Mouse (Mus musculus) granulocyte monocyte progenitor cell, adult 5-6 weeks (primary cell): ENCODE results near the gene Gm6217. TPM values are rescaled to one million over a fixed set of nuclear protein-coding genes. Genes with fewer than 3 reads are reported as not detected.

ENCODE experiments used
- ATAC-seq: replicated peaks from 2 replicates; pipeline ENCODE4 v1.8.0; 2016; ENCODE audit warnings: mild to moderate bottlenecking, moderate TSS enrichment, inconsistent platforms; ENCODE audit not compliant: poor library complexity, severe bottlenecking
- total RNA-seq, 2 experiments: library from RNA; stranded (forward) in 1 of 2; stranded (reverse) in 1 of 2; fragments of 200-712, 200-1000 nt in 1 of 2; fragments of >200 nt in 1 of 2; fragmentation: Nextera tagmentation in 1 of 2; gene quantifications; 2 replicates each; pipeline ENCODE4 v1.2.3; 2014 to 2017

The Gm6217 gene
- total RNA-seq, 2 experiments from 2014 or later, result not detected

DNA sequence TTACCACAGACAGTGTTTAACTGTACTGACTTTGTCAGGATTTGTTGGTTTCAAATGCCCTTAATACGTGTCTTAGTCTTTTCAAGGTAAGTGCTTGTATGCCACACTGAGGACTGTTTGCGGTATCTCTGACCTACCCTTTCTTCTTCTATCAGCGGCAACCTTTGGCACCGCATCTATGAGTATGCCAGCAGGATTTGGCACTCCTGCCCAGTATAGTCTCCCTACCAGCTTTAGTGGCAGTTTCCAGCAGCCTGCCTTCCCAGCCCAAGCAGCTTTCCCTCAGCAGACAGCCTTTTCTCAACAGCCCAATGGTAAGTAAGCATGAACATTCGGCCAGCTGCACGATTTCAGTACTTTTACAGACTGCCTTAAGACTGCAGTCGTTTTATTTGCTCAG, 37.9 kb downstream of the Gm6217 start:
- no peak for ATAC-seq

Other genes starting within 250 kb of the Gm6217 start
- gene Mff, start 206.5 kb downstream of the Gm6217 start, total RNA-seq (2014; fragmentation: Nextera tagmentation), result 83.2 and 101 TPM in 2 replicates
- gene Mff, start 206.5 kb downstream of the Gm6217 start, total RNA-seq (2017), result 119 and 121 TPM in 2 replicates
- not detected in 2 replicates for gene Tm4sf20, start 162.9 kb downstream of the Gm6217 start, total RNA-seq (2014; fragmentation: Nextera tagmentation)
- not detected in 2 replicates for gene Tm4sf20, start 162.9 kb downstream of the Gm6217 start, total RNA-seq (2017)
- gene Gm47791, start 160.2 kb downstream of the Gm6217 start, total RNA-seq (2014; fragmentation: Nextera tagmentation), result not detected in 2 replicates
- not detected in 2 replicates for gene Gm47791, start 160.2 kb downstream of the Gm6217 start, total RNA-seq (2017)
- gene Agfg1, start 91.9 kb downstream of the Gm6217 start, total RNA-seq (2014; fragmentation: Nextera tagmentation), result 23.1 and 26.3 TPM in 2 replicates
- gene Agfg1, start 91.9 kb downstream of the Gm6217 start, total RNA-seq (2017), result 32.5 and 33.5 TPM in 2 replicates
- gene A030005L19Rik, start 18.1 kb downstream of the Gm6217 start, total RNA-seq (2014; fragmentation: Nextera tagmentation), result 1.5 TPM in 1 of 2 replicates, not detected in the other
- gene A030005L19Rik, start 18.1 kb downstream of the Gm6217 start, total RNA-seq (2017), result not detected in 2 replicates
- gene A030014E15Rik, start 6.5 kb downstream of the Gm6217 start, total RNA-seq (2014; fragmentation: Nextera tagmentation), result not detected in 2 replicates
- gene A030014E15Rik, start 6.5 kb downstream of the Gm6217 start, total RNA-seq (2017), result not detected in 2 replicates
- gene A030003K21Rik, start 12.0 kb upstream of the Gm6217 start, total RNA-seq (2014; fragmentation: Nextera tagmentation), result not detected in 2 replicates
- gene A030003K21Rik, start 12.0 kb upstream of the Gm6217 start, total RNA-seq (2017), result not detected in 2 replicates
- not detected in 2 replicates for gene Gm7544, start 24.6 kb upstream of the Gm6217 start, total RNA-seq (2014; fragmentation: Nextera tagmentation)
- gene Gm7544, start 24.6 kb upstream of the Gm6217 start, total RNA-seq (2017), result not detected in 2 replicates
- not detected in 2 replicates for gene Gm47955, start 28.9 kb upstream of the Gm6217 start, total RNA-seq (2014; fragmentation: Nextera tagmentation)
- gene Gm47955, start 28.9 kb upstream of the Gm6217 start, total RNA-seq (2017), result not detected in 2 replicates
- gene Gm47959, start 69.1 kb upstream of the Gm6217 start, total RNA-seq (2014; fragmentation: Nextera tagmentation), result not detected in 2 replicates
- gene Gm47959, start 69.1 kb upstream of the Gm6217 start, total RNA-seq (2017), result not detected in 2 replicates
- not detected in 2 replicates for gene Slc19a3, start 107.0 kb upstream of the Gm6217 start, total RNA-seq (2014; fragmentation: Nextera tagmentation)
- not detected in 2 replicates for gene Slc19a3, start 107.0 kb upstream of the Gm6217 start, total RNA-seq (2017)
- gene Krtap28-10, start 111.1 kb upstream of the Gm6217 start, total RNA-seq (2014; fragmentation: Nextera tagmentation), result not detected in 2 replicates
- not detected in 2 replicates for gene Krtap28-10, start 111.1 kb upstream of the Gm6217 start, total RNA-seq (2017)
- gene Gm47969, start 113.5 kb upstream of the Gm6217 start, total RNA-seq (2014; fragmentation: Nextera tagmentation), result not detected in 2 replicates
- gene Gm47969, start 113.5 kb upstream of the Gm6217 start, total RNA-seq (2017), result not detected in 2 replicates
- not detected in 2 replicates for gene A030005K14Rik, start 128.0 kb upstream of the Gm6217 start, total RNA-seq (2014; fragmentation: Nextera tagmentation)
- gene A030005K14Rik, start 128.0 kb upstream of the Gm6217 start, total RNA-seq (2017), result not detected in 2 replicates
- gene Krtap28-13, start 129.5 kb upstream of the Gm6217 start, total RNA-seq (2014; fragmentation: Nextera tagmentation), result not detected in 2 replicates
- not detected in 2 replicates for gene Krtap28-13, start 129.5 kb upstream of the Gm6217 start, total RNA-seq (2017)
- not detected in 2 replicates for gene Ccl20, start 185.4 kb upstream of the Gm6217 start, total RNA-seq (2014; fragmentation: Nextera tagmentation)
- gene Ccl20, start 185.4 kb upstream of the Gm6217 start, total RNA-seq (2017), result not detected in 2 replicates
- not detected in 2 replicates for gene Daw1, start 228.4 kb upstream of the Gm6217 start, total RNA-seq (2014; fragmentation: Nextera tagmentation)
- gene Daw1, start 228.4 kb upstream of the Gm6217 start, total RNA-seq (2017), result not detected in 2 replicates